Mouse (Mus musculus) urinary bladder, postnatal 14 days (tissue): ENCODE measurements around the gene Ccdc183.

Experiments used
- DNase-seq: peaks from one replicate; pipeline ENCODE4 v3.0.0; 2021; ENCODE audit warnings: low spot score

Ccdc183 gene

DNA sequence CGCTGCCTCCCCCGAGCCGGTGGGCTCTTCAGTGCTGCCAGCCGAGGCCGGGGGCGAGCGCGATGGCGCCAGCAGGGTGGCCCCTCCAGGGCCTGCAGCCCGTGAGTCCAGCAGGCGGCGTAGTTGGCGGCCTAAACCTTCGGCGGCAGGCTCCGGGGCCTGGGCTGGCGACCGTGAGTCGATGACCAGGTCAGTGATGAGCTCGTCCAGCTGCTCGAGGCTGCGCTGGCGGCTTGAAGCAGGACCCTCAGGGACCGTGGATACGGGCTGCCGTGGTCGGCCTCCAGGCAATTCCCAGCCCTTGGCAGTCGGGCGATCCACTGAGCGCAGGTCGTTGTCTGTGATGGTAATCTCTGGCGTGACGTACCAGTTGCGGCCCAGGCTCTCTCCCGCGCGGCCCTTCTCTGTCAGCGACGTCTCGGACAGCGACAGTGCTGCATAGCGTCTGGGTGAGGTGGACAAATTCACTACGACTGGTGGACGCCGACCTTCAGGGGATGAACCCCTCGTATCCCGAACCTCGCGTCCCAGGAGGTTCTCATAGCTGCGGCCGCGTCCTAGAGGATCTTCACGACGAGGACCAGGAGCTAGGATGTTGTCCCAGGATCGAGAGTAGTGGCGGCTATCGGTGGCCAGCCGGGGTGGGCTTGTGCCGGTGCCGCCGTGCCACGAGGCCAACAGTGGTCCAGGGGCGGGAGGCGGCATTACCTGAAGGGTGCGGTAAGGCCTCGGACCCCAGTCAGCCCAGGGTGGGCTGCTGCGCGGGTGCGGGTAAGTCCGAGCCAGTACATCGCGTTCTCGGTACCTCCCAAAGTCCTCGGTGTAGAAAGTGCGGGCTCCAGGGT lies 39.3 kb downstream of the Ccdc183 start:
- DNase-seq, result no peak

DNA sequence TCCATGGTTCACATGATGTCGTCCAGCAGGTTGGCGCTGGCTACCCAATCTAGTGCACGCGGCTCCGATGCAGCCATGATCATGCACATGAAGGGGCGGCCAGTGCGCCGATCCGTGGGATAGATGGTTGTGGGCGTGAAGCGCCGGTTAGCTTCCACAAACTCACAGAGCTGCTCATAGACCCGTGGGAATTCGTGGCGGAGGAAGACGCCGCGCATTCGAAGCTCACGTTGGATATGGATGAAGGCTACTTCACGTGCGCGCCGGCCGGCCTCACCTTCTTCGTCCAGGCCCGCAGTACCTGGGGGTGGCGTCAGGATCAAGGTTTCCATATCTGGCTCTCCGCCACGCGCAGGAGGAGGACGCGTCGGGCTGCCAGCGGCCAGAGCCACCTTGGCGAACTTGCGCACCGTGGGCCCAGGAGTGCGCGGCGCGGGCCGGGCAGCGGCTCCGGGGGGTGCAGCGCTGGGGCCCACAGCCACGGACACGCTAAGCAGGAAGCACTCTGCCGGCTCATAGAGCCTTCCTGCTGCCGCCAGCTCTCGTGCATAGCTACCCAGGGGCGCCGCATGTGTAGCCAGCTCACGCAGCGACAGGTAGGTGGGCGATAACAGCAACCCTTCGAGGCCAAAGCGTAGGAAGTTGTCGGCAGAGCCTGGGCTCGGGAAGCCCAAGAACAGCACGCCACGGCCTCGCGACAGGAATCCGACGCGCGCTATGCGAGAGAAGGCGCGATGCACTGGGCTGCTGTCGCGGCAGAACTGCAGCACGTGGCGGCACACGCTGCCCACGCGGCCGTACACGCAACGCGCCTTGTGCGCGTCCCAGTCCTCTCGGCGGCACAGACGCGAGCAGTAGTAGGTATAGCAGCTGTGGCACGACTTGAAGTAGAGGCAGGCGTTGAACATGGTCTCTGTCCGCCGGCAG lies 40.2 kb downstream of the Ccdc183 start:
- no peak for DNase-seq

DNA sequence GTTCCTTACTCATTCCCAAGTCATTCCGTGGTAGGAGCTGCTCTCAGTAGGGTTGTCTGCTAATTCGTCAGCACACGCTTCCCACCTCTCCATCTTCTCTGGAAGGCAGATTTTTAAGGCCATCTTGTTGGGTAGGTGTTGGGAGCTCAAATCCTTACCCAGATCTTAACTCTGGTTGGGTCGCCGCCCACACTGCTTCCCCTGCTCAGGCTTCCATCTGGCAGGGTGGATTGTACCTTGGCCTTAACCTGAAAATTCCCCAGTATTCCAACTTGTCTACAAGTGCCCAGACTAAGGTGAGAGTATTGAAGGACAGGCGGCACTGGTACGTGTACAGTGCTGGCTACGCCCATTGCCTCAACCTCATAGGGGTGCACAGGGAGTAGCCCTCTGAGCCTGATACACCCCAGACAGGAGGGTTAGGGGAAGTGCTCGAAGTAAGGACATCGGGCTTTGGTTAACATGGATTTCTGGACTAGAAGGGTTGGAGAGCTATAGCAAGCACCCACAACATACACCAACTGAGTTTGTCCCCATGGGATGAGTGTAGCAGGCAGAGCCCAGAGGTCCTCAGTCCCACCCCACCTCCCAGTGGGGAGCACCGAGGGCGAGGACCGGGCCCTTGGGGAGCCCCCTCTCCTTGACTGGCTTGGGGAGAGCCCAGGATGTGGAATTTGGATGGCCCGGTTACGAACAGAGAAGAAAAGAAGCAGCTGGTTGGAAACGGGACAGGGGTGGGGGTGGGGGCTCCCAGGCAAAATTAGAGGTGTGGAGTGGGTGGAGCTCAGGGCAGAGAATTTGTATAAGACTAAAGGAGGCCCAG lies 41.2 kb downstream of the Ccdc183 start:
- DNase-seq, result no peak

DNA sequence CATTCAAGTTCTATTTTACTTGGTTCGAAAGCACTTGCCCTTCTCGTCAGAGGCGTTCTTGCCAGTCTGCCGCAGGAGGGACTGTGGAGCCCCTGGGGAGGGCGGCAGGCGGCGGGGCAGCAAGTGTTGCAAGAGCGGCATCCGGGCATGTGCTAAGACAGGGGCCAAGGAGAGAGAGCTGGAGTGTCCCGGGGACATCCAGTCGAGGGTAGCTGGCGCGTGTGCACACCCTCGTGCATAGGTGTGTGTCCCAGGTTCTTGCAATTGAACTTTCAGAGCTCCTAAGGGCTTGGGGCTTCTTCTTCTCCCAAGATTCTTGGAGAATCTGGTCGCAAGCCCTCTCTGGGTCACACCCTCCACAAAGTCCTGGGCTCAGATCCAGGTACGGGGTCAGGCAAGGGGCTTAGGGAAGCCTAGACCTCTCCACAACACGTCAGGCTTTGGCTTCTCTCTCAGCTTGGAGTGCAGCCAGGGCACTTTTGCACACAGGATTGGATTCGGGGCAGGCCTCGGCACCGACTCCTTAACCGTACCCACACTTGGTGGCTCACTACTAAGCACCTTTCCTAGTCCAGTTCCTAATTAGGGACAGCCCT lies 41.9 kb downstream of the Ccdc183 start:
- no peak for DNase-seq

DNA sequence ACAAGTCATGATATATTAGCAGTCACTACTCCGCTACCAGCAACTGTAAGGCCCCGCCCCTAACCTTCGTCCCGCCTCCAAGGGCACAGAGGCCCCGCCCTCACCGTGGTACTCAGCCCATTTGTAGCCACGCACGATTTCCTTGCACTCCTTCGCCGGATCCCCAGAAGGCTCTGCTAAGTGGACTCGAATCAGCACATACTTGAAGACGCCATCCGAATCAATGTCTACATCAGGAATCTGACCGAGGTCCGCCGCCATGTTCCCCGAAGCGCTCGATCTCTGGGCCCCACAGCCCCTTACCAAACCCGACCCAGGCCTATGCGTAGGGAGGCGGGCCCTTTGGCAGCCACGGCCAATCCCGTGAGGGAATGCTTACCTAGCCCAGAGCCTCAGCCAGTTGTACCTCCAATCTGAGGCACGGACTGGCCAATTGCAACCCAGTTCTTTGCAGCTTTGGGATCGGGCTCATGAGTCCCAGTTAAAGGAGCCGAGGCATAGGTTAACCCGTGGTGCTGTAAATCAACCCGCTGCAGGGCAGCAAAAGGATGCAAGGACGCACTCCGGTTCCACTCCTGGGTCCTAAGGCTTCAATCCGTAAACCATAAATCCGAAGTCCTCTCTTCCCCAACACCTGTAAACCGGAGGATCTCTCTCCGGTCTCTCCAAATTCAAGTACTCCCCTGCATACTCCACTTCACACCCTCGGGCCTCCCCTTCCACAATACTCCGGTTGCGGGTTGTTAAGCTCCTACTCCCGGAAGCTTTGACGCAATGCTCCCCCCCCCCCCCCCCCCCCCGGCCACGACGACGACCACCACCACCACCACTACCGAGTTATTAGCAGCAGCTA lies 42.7 kb downstream of the Ccdc183 start, which contains the start of the genes Mamdc4 and Phpt1:
TSS of gene Mamdc4 (minus strand) at position 267 of the 853 bp plus-strand sequence.
TSS of gene Phpt1 (minus strand) at position 646 of the 853 bp plus-strand sequence.
- peak; percentile 96 for DNase-seq

DNA sequence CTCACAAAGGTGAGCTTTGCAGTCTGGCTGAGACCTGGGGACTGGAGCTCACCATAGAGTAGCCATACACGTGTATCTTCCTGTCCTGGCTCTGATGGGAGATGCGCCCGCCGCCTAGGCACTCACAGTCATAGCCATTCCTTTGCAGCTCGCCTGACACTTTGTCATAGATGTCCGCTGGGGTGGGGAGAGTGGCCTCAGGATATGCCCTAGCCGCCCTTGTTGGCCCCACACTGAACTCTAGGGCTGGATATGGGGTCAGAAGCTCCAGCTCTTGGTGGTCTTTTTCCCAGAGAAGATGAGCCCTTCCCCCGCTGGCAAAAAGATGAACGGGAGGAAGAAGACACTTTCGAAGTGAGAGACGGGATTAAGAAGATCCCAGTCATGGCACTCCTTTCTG lies 43.3 kb downstream of the Ccdc183 start:
- no peak for DNase-seq

DNA sequence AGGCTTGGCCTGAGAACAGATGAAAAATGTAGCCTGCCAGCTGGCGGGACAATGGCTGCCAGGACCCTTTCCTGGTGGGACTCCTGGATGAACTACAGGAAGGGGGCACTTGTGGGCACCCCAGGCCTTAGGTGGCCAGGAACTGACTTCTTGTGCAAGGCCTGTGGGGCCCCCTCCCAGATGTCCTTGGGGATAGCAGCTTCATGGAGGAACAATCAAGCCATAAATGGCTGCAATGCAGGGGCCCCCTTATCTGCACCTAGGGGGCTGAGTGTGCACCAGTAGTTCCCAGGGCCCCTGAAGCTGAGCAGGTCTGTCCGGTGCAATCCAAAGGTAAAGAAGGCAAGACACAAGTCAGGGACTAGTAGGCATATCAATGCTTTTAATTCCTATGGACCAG lies 44.4 kb downstream of the Ccdc183 start:
- no peak for DNase-seq

DNA sequence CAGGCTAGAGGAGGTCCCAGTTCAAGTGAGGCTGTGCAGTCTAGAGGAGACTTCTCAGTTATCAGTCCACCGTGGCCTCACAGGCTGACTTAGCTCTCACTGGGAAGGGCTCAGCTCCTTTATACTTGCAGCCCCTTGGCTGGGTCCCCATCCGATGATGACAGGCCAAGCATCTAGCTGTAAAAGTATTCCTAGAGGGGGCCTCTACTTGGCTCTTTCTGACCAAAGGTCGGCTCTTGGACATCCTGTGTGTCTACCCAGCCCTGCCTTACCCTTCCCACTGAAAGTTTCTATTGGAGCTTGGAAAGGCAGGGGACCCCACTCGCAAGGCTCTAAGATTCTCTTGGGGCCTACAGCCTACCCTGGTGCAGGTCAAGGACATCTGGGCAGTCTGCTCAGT lies 46.3 kb downstream of the Ccdc183 start:
- no peak for DNase-seq

DNA sequence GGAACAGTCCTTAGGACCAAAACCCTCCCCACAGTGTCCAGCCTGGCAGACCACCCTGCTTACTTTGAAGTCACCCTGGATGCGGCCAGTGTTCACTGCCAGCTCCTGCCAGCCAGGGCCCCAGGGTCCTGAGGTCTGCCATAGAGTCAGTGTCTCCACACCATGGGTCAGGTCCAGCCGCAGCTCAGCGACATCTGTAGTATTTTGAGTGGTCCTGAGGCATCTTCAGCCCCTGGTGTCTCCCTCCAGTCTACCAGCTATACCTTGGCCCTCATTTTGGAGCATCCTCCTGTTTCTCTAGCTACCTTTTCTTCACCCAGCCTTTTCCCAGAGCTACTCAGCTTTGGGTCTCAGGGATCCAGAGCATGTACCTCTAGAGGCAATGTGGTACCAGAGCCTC lies 48.2 kb downstream of the Ccdc183 start:
- no peak for DNase-seq

DNA sequence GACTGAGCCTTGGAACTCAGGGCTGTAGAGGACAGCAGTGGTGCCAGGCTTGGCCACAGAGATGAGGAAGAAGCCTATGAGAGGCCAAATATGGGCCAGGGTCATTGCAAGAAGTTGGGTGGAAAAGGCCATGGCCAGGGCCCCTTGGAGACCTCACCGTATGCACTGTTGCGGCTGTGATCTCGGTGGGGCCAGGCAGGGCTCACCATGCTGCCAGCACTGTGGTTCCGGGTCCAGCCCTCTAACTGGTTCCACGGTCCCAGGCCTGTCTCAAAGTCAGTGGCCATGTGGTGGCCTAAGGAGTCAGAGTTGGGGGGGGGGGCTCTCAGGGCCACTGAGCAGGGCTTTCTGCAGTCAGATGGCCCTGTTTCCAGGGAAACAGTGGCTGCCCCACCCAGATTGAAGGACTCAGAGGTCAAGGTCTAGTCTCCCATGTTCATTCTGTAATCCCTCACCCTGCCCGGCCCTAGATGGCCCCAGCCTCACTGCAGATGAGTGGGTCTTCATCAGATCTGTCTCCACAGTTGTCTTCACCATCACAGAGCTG lies 48.9 kb downstream of the Ccdc183 start:
- DNase-seq, result no peak

DNA sequence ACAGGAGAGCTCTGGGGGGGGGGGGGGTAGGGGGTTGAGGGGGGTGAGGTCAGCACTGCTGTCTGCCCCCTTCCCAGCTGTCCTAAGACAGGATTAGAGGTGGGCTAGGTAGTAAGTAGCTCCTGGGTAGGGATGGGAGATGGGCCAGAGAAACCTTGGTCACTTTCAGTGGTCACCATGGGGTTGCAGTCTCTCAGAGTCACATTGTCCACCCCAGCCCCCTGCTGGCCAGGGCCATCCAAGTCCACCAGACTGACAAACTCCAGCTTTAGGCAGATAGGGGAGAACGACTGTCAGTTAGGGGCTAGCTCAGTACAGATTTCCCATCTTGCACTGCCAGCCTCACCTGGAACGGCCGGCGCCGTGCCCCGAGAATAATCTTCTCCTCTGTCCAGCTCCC lies 50.9 kb downstream of the Ccdc183 start:
- no peak for DNase-seq

DNA sequence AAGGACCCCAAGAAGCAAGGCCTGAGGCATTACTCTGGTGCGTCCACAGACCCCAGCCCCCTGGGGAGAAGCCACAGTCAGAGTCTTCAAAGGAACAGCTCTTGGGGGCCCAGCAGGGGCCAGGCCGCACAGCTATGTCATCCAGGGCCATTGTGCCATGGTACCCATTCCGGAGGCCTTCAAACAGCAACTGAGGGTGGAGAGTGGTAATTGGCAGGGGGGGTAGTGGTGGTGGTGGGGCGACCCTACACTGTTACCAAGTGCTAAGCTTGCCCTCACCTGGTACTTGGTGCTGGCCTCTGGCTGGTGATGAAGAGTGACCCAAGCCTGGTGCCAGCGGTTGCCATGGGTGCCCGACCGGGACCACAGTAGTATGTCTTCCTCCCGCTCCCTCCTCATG lies 51.7 kb downstream of the Ccdc183 start:
- DNase-seq, result no peak

DNA sequence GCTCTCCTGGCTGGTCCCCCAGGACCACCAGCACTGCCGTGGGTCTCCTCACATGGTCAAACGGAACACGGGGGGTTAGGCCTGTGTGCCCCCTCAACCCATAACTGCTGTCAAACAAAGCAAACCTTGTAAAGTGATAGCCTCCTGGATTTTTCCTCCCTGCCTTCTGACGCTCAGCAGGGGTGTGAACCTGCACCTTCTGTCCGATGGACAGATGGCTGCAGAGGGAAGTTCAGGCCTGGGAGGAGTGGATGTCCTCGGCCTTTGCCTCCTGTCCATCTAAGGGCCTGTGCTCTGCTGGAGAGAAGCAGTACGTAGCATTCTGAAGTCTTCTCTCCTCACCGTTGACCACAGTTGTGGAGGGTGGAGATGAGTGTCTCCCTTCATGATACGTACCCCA lies 55.5 kb downstream of the Ccdc183 start:
- no peak for DNase-seq

DNA sequence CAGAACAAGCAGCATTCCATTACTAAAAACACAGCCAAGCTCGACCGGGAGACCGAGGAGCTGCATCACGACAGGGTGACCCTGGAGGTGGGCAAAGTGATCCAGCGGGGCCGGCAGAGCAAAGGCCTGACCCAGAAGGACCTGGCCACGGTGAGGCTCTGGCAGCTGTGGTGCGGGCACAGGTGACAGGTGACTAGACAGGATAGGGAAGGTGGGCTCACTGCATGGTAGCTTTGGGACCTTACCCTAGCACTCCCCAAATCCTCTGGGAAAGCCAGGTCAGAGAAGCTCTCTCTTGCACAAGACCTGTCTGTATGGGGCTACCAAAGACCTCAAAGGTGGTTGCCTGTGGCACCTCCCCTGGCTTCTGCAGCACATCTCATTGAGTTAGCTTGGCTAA lies 56.9 kb downstream of the Ccdc183 start:
- DNase-seq, result no peak

DNA sequence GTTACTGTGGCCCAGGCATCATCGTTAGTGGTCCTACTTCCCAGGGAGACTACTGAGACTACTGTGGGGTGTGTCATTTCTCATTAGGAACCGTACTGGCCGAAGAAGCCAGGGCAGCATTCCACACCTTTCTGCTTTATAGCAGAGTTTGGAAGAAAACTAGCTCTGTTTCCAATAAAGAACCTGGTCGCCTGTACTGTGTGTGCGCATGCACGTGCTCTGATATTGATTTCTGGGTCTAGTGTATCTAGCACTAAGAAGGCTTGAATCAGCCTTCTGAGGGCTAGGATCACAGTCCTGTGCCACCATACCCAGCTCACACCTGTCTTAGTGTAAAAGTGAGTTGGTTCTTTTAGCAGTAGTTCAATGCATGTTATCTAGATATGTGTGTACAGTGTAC lies 58.7 kb downstream of the Ccdc183 start:
- no peak for DNase-seq
